Mouse (Mus musculus) olfactory bulb, adult 2 months (tissue): ENCODE data around the gene Adamts3.

Experiments
- CTCF ChIP-seq: fragments of 200-500 bp; IDR thresholded peaks from 2 replicates; pipeline ENCODE4 v1.5.1; 2012; ENCODE audit warnings: low read depth, mild to moderate bottlenecking, low read length, moderate library complexity; ENCODE audit not compliant: insufficient read depth
- POLR2A ChIP-seq: fragments of 200-500 bp; IDR thresholded peaks from 2 replicates; pipeline ENCODE4 v1.6.1; 2012; ENCODE audit warnings: mild to moderate bottlenecking, low read depth, low read length, moderate library complexity; ENCODE audit not compliant: insufficient read depth

- TF ChIP-seq CTCF (no peak), POLR2A (no peak)
These were observed 210.2 kb downstream of the Adamts3 start for GRCm38 (mm10) chr5:89672950-89673349.
